Mouse (Mus musculus) stomach, postnatal 0 days (tissue): ENCODE data around the gene Ccn1.

ENCODE experiments used
- CTCF ChIP-seq: IDR thresholded peaks from 2 replicates; pipeline ENCODE4 v1.5.1; 2016; ENCODE audit warnings: antibody characterized with exemption, low read depth, mild to moderate bottlenecking, moderate library complexity
- EP300 ChIP-seq: optimal IDR thresholded peaks from 2 replicates; pipeline ENCODE3; 2016; ENCODE audit warnings: antibody characterized with exemption

- TF ChIP-seq CTCF (peak; percentile 83), EP300 (no peak)
Observed at GRCm38 (mm10) chr3:145612662-145613061, 37.1 kb downstream of the Ccn1 start.
